Mouse (Mus musculus) c-Kit-positive CD71-positive TER-119-positive erythroid progenitor cells, embryonic 14.5 days (primary cell): ENCODE data around the gene Icos.

ENCODE experiments used
- DNase-seq: peaks from one replicate; pipeline ENCODE4 v3.0.0-alpha.2; 2013; ENCODE audit warnings: low spot score

Gene Icos

DNA sequence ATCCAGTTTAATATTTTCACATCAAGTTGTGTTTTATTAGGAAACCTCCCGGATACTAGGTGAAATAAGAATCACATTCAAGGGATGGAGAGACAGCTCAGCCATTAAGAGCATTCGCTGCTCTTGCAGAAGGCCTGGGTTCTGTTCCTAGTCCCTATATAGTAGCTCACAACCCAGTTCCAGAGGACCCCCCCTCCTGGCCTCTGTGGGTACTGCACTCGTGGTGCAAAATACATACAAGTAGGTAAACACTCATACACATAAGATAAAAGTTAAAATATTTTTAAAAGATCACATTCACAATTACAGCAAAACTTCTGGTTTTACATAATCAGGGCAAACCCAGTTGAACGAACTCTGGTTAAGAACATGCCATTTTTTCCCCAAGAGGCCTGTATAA, 15.6 kb upstream of the Icos start:
- no peak for DNase-seq

DNA sequence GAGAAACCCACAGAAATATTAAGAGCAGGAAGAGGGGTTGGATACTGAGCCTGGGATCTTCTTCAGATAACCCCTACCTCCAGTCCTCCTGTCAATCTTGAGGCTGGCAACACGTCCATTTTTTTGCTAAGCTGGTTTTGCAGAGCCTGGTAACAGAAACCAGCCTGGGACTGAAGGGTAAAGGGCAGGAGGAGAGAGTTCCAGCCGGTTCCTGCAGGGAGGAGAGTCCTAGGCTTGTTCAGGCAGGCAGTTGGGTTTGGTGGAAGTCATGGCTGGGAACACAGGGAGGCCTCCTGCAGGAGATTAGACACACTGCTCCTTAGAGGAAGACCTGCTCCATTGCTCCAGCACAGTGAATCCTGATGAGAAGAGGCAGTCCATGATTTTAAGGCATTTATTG, 10.2 kb upstream of the Icos start:
- DNase-seq: no peak

- DNase-seq: no peak
Observed at GRCm38 (mm10) chr1:60970846-60971245, 6.9 kb upstream of the Icos start.

DNA sequence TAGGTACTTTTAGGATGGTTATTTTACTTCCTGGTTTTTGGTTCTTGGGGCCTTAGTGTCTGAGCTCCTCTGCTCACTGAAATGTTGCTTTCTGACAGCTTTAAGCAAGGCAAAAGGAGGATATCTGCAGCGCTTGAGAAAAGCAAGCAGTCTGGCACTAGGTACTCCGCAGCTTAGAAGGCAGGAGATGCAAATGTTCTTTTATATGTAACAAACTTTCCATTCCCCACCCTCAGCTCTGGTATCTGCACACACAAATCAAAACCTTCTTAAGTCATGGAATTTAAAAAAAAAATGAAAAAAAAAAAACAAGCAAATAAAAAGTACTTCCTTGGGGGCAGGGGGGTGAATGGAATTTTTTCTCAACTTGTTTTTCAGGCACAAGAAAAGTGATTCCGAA, 3.5 kb upstream of the Icos start:
- no peak for DNase-seq

GRCm38 (mm10) chr1:60975646-60976294, 2.0 kb upstream of the Icos start:
- no peak for DNase-seq

GRCm38 (mm10) chr1:60979126-60979842, 1.6 kb downstream of the Icos start:
- DNase-seq: no peak

DNA sequence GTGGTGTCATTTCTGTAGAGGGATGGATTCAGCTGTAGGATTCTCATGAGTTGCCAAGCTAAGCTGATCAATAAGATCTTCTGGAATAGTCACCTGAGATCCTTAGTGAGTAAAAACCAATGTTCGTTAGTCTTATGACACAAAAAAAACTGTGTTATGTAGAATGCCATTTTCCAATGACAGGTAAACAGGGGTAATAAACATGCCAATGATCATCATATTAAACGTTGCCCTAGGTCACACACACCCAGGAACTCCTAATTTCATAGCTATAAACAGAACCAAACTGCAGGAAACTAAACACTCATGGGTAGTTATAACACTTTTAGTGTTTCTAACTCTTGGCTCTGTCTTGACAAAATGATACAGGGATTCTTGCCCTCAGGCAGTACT, 2.1 kb downstream of the Icos start:
- no peak for DNase-seq

- DNase-seq: no peak
Observed at GRCm38 (mm10) chr1:60985075-60985474, 7.3 kb downstream of the Icos start.

- no peak for DNase-seq
Observed at GRCm38 (mm10) chr1:60986141-60986540, 8.4 kb downstream of the Icos start.

- DNase-seq: no peak
Observed at GRCm38 (mm10) chr1:60989086-60989485, 11.4 kb downstream of the Icos start.

- no peak for DNase-seq
Observed at GRCm38 (mm10) chr1:60990305-60990704, 12.6 kb downstream of the Icos start.

GRCm38 (mm10) chr1:60998008-60998557, 20.4 kb downstream of the Icos start:
- DNase-seq: no peak

DNA sequence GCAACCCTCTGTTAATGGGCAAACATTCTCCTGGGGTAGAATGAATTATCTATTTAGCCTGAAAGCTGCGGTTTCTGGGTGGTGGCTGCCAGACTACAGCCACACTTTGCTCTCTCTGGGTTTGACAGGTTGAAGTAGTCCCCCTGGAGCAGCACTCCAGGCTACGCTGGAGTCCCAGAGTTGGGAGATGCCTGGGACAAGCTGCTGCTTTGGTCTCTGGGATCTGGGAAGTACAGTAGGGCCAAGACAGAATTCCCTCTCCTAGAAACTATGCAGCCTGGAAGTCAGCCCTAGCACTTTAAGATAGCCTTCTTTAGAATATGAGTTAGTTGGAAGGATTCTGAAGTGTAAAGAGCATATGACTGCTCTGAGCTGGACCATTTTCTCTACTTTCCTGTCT, 21.0 kb downstream of the Icos start:
- DNase-seq: no peak

- no peak for DNase-seq
Observed at GRCm38 (mm10) chr1:61001786-61002354, 24.1 kb downstream of the Icos start.

DNA sequence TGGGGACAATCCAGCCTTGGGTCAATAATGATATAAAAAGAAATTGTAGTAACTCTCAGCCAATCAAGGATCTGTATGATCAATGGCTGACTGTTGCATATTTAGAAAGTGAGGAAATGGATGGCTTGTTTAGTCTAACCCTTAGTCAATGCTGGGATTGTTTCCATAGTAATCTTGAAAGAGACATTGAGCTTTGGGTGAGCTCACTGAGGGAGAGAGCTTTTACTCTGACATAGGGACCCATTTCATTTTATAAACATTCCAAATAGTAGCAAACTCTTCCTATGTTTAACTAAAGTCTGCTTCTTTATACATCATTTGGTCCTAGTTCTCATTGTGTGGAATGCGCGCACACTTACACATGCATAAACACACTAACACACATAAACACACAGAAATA, 28.5 kb downstream of the Icos start:
- no peak for DNase-seq

DNA sequence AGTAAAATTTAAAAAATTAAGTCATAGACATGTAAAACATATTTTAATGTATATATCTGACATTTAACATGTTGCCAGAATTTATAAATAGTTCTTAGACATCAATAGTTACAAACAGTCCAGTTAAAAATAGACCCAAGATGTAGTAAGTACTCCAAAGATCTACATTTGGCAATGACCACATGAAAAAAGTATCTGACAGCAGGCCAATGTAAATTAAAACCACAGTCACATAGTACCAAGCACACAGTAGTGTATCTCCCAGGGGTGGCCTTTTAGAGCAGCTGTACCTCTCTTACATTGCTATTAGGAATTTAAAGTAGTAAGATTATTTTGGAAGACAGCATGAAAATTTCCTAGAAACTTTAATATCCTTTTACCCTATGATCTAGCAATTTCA, 29.8 kb downstream of the Icos start:
- no peak for DNase-seq

DNA sequence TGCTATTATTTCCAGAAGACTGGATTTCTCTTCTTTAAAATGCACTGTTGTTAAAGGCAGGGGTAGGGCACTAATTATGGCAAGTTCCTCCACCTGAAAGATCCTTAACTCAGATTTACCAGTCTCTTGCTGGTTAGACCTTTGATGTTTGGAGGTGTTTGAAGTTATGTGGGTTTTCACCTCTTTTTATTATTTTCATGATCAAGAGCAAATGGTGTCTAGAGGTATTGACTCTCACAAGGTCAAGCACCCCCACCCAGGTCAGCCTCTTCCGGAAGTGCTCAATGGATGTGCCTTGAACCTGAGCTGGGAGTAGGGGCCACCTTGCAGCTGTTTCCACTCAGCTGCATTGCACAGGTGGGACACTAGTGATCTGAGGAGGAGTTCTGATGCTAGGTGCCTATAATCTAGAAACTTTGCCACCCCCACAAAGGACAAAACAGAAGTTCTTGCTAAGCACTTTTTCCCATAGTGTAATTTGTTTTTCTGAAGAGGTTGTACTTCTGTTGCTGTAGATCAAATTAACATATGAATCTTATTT, 38.9 kb downstream of the Icos start:
- no peak for DNase-seq

GRCm38 (mm10) chr1:61026712-61027111, 49.0 kb downstream of the Icos start:
- no peak for DNase-seq

- DNase-seq: no peak
Observed at GRCm38 (mm10) chr1:61027519-61027918, 49.8 kb downstream of the Icos start.

- DNase-seq: no peak
Observed at GRCm38 (mm10) chr1:61029919-61030318, 52.2 kb downstream of the Icos start.

GRCm38 (mm10) chr1:61030532-61030931, 52.8 kb downstream of the Icos start:
- DNase-seq: no peak

DNA sequence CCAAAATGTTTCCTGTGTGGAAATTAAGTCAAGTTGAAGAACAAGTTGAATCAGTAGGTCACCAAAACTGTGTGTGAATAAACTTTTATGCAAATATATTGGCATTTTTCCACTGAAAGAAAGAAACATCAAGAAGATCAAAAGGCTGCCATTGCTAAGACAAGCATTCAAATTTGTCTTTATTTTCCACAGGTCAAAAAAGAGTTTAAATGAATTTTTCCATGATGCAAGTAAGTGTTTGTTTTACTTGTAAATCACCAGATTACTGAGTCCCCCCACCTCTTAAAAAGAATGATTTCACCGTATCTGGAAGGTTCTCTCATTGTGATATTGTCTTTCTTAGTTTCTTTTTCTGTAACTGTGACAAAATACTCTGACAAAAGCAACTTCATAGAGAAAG, 57.5 kb downstream of the Icos start:
- DNase-seq: no peak

DNA sequence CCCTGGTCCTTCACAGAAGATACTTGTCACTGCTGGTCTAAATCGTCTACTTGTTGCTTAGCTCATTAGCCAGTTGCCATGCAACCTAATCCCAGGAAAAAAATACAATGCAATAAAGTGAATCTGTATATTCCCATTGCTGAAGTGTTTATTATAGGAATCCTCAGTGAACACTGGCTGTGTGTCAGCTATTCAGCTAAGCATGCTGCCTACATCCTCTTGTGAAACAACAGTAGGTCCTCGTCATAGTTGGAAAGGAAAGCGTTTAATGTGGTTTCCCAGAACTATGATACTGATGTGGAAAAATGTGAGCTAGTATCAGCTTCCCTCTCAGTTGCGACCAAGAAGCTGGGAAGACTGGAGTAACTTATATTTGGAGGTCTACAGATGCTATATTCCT, 60.5 kb downstream of the Icos start:
- no peak for DNase-seq
